In genomic region chr8:80138481-80138880, GRCm38 (mm10) we compare ENCODE assay signal across 29 mouse cellular contexts.
A peak's percentile ranks its signal among the peaks of the same experiment; 100 is the strongest.
DNase-seq lines count a peak whose midpoint lies in the region; ATAC-seq lines count a peak whose summit lies in the region.
"Had no signal": no experiment of that assay in that cellular context is flagged by ENCODE, and none has a peak within 500 bp of the region (broad histone marks: within the 10 kb centered on the region; RNA-seq: fewer than 3 reads in every experiment).

No protein-coding gene starts in this region.

- H3K9me3 ChIP-seq in hindbrain, embryonic 12.5 days (replicated peaks): no peaks in the 10 kb centered on the region
- H3K9me3 ChIP-seq in hindbrain, embryonic 10.5 days: no peaks in the 10 kb centered on the region
- H3K9me3 ChIP-seq: forebrain, embryonic 10.5 days; forebrain, embryonic 15.5 days; G1E; heart, embryonic 12.5 days; heart, embryonic 15.5 days; hindbrain, embryonic 13.5 days had no signal

- DNase-seq in embryo, embryonic 10.5 days (ENCODE audit: low spot score): peak; percentile 25
- no peak for DNase-seq in embryo, embryonic 11 days
- no peak for DNase-seq in hindbrain, embryonic 10.5 days (ENCODE audit: low spot score)
- DNase-seq in mesoderm, embryonic 11.5 days (ENCODE audit: low read depth, low spot score): peak; percentile 25
- DNase-seq in cerebellum, postnatal 14 days: no peak
- no peak for DNase-seq in urinary bladder, postnatal 10 days (ENCODE audit: low spot score)
- DNase-seq: adrenal gland, postnatal 10 days; adrenal gland, postnatal 36 days; B cell, adult 2 months; cerebellum, adult 11 months; cerebellum, adult 2 months; cerebellum, adult 9-11 months; cerebellum, postnatal 36 days; gastrocnemius, postnatal 25 days; heart, adult 18-20 months; heart, postnatal 10 days; heart, postnatal 36 days had no signal

- peak; percentile 43; the same call in 1 of the 2 replicates for ATAC-seq in hindbrain, embryonic 12.5 days (ENCODE audit: low FRiP score)
- ATAC-seq: forebrain, embryonic 15.5 days; hindbrain, postnatal 0 days; inflammation-experienced regulatory T-cells, adult 6 months; intestine, embryonic 16.5 days; Patski had no signal

- H3K27ac ChIP-seq in hindbrain, embryonic 12.5 days: no peak overlapping the region
- no peak overlapping the region for H3K27ac ChIP-seq in hindbrain, embryonic 10.5 days
- H3K27ac ChIP-seq: forebrain, embryonic 10.5 days; forebrain, embryonic 15.5 days; heart, embryonic 15.5 days; hindbrain, embryonic 13.5 days; hindbrain, postnatal 0 days had no signal

- H3K27me3 ChIP-seq in hindbrain, embryonic 12.5 days: no peaks in the 10 kb centered on the region
- no peaks in the 10 kb centered on the region for H3K27me3 ChIP-seq in hindbrain, embryonic 10.5 days (ENCODE audit: insufficient read depth, poor library complexity, severe bottlenecking)
- H3K27me3 ChIP-seq: CH12.LX; forebrain, embryonic 15.5 days; heart, embryonic 12.5 days; heart, embryonic 15.5 days; hindbrain, embryonic 13.5 days had no signal

- 61% methylated on average over 6 of the region's 6 CpGs for WGBS in hindbrain, embryonic 12.5 days
- 72% methylated on average over 6 of the region's 6 CpGs for WGBS in hindbrain, embryonic 10.5 days

- no peaks in the 10 kb centered on the region for H3K4me1 ChIP-seq in hindbrain, embryonic 12.5 days
- H3K4me1 ChIP-seq in hindbrain, embryonic 10.5 days (replicated peaks): 0 out of 2 replicates have a peak, but pooled peaks cover 2% of the 10 kb centered on the region
- H3K4me1 ChIP-seq: forebrain, embryonic 10.5 days; forebrain, embryonic 15.5 days; heart, embryonic 12.5 days; heart, embryonic 15.5 days; hindbrain, embryonic 13.5 days had no signal

- no peak overlapping the region for H3K4me2 ChIP-seq in hindbrain, embryonic 12.5 days (replicated peaks)
- H3K4me2 ChIP-seq: forebrain, embryonic 15.5 days; heart, embryonic 12.5 days; heart, embryonic 15.5 days; hindbrain, embryonic 13.5 days had no signal

- no peak overlapping the region for H3K9ac ChIP-seq in hindbrain, embryonic 12.5 days
- H3K9ac ChIP-seq: forebrain, embryonic 15.5 days; heart, embryonic 12.5 days; heart, embryonic 15.5 days; hindbrain, embryonic 13.5 days had no signal

- no peak overlapping the region for H3K4me3 ChIP-seq in hindbrain, embryonic 12.5 days
- no peak overlapping the region for H3K4me3 ChIP-seq in hindbrain, embryonic 10.5 days
- H3K4me3 ChIP-seq: forebrain, embryonic 10.5 days; forebrain, embryonic 15.5 days; heart, embryonic 12.5 days; heart, embryonic 15.5 days; hindbrain, embryonic 13.5 days had no signal

- H3K36me3 ChIP-seq in hindbrain, embryonic 12.5 days: no peaks in the 10 kb centered on the region
- no peaks in the 10 kb centered on the region for H3K36me3 ChIP-seq in hindbrain, embryonic 10.5 days
- H3K36me3 ChIP-seq: forebrain, embryonic 10.5 days; forebrain, embryonic 15.5 days; G1E; heart, embryonic 12.5 days; heart, embryonic 15.5 days; hindbrain, embryonic 13.5 days had no signal

Comparison
In these comparisons a context has a peak if more than half of its experiments do, and no peak if none do; other contexts are left out.
1. DNase-seq: peak in embryo, embryonic 10.5 days (single experiment) and mesoderm, embryonic 11.5 days (single experiment); none in embryo, embryonic 11 days (single experiment), hindbrain, embryonic 10.5 days (single experiment), cerebellum, postnatal 14 days (0 of 2) and urinary bladder, postnatal 10 days (single experiment).